7 mouse cellular contexts compared by ENCODE assay signal in the genomic region with DNA sequence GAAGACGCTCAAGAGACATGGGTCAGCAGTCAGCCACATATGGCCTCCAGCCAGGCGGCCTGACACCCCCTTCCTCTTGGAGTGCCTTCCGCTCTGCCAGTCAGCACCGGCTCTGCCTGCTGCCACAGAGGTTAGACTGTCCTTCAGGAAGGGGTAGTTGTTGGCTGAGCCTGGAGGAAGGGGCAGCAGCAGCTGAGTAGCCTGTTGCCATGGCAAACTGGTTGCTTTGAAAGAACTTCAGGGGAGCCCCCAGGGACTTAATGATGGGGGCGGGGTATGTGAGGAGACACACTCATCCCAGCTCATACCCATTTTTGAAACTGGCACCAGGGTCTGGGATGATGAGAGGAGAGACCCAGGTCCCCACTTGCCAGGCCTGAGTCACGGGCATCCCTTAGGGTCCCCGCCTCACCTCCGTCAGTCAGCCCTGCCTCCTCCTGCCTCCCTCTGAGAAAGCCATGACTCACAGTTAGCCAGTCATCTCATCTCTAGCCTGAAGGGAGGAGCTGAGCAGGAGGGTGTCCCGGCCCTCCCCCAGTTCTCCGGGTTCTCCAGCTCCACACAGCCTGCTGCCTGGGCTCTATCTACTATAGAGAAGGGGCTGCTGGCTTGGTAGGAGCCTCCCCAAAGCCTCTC. TPM values are rescaled to one million over a fixed set of nuclear protein-coding genes. Genes with fewer than 3 reads are reported as not detected.
DNase-seq lines count a peak whose midpoint lies in the region; ATAC-seq and TF ChIP-seq lines count a peak whose summit lies in the region.

No protein-coding gene starts in this region.

- peak in 1 of 2 experiments; percentile 53; a peak in 1 of 4 replicates for TF ChIP-seq POLR2A in MEL (IDR thresholded peaks at IDR 0.05; ENCODE audit: control insufficient read depth in 1 of 2, insufficient read depth in 1 of 2, low read depth in 1 of 2, low read length in 2 of 2, poor library complexity in 1 of 2)

- H3K4me1 ChIP-seq in MEL (ENCODE audit: control insufficient read depth in 1 of 2, insufficient read depth in 2 of 2, low read length in 2 of 2), result peaks cover 0 to 12% of the 10 kb centered on the region in 2 experiments; a peak in 3 of 4 replicates
- H3K4me1 ChIP-seq in embryonic facial prominence, embryonic 14.5 days (ENCODE audit: control insufficient read depth, insufficient read depth, low read length), result peaks cover 18% of the 10 kb centered on the region
- H3K4me1 ChIP-seq in heart, embryonic 15.5 days (replicated peaks), result peaks cover 56% of the 10 kb centered on the region

- ATAC-seq in embryonic facial prominence, embryonic 14.5 days (ENCODE audit: low read depth), result peak; percentile 75
- ATAC-seq in heart, embryonic 15.5 days (replicated peaks; ENCODE audit: insufficient number of reproducible peaks, insufficient read depth, low FRiP score, low read depth), result peak; percentile 68

- peak; percentile 93 for DNase-seq in 416B (ENCODE audit: low read depth)
- DNase-seq in MEL (ENCODE audit: low read depth, low spot score), result peak; percentile 77
- DNase-seq in embryonic facial prominence, embryonic 14.5 days (ENCODE audit: low spot score), result peak; percentile 47
- DNase-seq in kidney, postnatal 10 days, result peak; percentile 91
- DNase-seq in lung, postnatal 10 days, result peak; percentile 68
- peak; percentile 61 for DNase-seq in right cerebral cortex, postnatal 14 days

- peak overlapping the region; percentile 67 for H3K9ac ChIP-seq in MEL (ENCODE audit: control insufficient read depth, low read depth, low read length, poor library complexity, severe bottlenecking)
- no peak overlapping the region for H3K9ac ChIP-seq in embryonic facial prominence, embryonic 14.5 days (ENCODE audit: low read depth, low read length)
- H3K9ac ChIP-seq in heart, embryonic 15.5 days, result no peak overlapping the region

- H3K79me2 ChIP-seq in MEL (ENCODE audit: control insufficient read depth, insufficient read depth, low read length, poor library complexity), result peaks cover 3% of the 10 kb centered on the region

- no peak for TF ChIP-seq CTCF in MEL (IDR thresholded peaks at IDR 0.05 in 2 of 3, conservative IDR thresholded peaks at IDR 0.05 in 1 of 3; ENCODE audit: control insufficient read depth in 1 of 3, insufficient read depth in 1 of 3, low read depth in 2 of 3, low read length in 3 of 3, poor library complexity in 1 of 3, severe bottlenecking in 1 of 3)

- H3K4me2 ChIP-seq in embryonic facial prominence, embryonic 14.5 days (ENCODE audit: low read depth, low read length), result no peak overlapping the region
- peak overlapping the region; percentile 49 for H3K4me2 ChIP-seq in heart, embryonic 15.5 days

- H3K36me3 ChIP-seq in MEL (ENCODE audit: control insufficient read depth in 1 of 2, insufficient read depth in 2 of 2, low read length in 2 of 2), result peaks cover 0 to 2% of the 10 kb centered on the region in 2 experiments; a peak in 2 of 4 replicates
- H3K36me3 ChIP-seq in embryonic facial prominence, embryonic 14.5 days (ENCODE audit: control insufficient read depth, insufficient read depth, low read length), result no peaks in the 10 kb centered on the region
- no peaks in the 10 kb centered on the region for H3K36me3 ChIP-seq in heart, embryonic 15.5 days

- 19% methylated on average over 6 of the region's 10 CpGs for WGBS in embryonic facial prominence, embryonic 14.5 days
- 11% methylated on average over 10 of the region's 10 CpGs for WGBS in heart, embryonic 15.5 days

- TF ChIP-seq EP300 in MEL (IDR thresholded peaks at IDR 0.05; ENCODE audit: low read depth in 1 of 2, low read length in 2 of 2), result no peak

- no peaks in the 10 kb centered on the region for H3K9me3 ChIP-seq in MEL (replicated peaks; ENCODE audit: insufficient read depth, low read length)
- no peaks in the 10 kb centered on the region for H3K9me3 ChIP-seq in embryonic facial prominence, embryonic 14.5 days (ENCODE audit: control insufficient read depth, low read length)
- no peaks in the 10 kb centered on the region for H3K9me3 ChIP-seq in heart, embryonic 15.5 days (replicated peaks)

- H3K27me3 ChIP-seq in MEL (ENCODE audit: control insufficient read depth in 1 of 2, insufficient read depth in 2 of 2, low read length in 2 of 2), result no peaks in the 10 kb centered on the region
- no peaks in the 10 kb centered on the region for H3K27me3 ChIP-seq in embryonic facial prominence, embryonic 14.5 days (replicated peaks; ENCODE audit: control insufficient read depth, insufficient read depth, low read length)
- H3K27me3 ChIP-seq in heart, embryonic 15.5 days, result no peaks in the 10 kb centered on the region

- H3K4me3 ChIP-seq in MEL (ENCODE audit: control insufficient read depth in 1 of 2, insufficient read depth in 1 of 2, low read depth in 2 of 2, low read length in 2 of 2), result peak overlapping the region; percentile 56 to 83
- H3K4me3 ChIP-seq in embryonic facial prominence, embryonic 14.5 days (ENCODE audit: low read depth, low read length), result no peak overlapping the region
- peak overlapping the region; percentile 19; the same call in 1 of the 2 replicates for H3K4me3 ChIP-seq in heart, embryonic 15.5 days

- TF ChIP-seq RAD21 in MEL (IDR thresholded peaks at IDR 0.05; ENCODE audit: low read depth, low read length), result no peak

- H3K27ac ChIP-seq in MEL (ENCODE audit: control insufficient read depth, low read depth, low read length), result peak overlapping the region; percentile 44; the same call in 1 of the 2 replicates
- no peak overlapping the region for H3K27ac ChIP-seq in embryonic facial prominence, embryonic 14.5 days (replicated peaks; ENCODE audit: low read depth, low read length)
- peak overlapping the region; percentile 41; the same call in 1 of the 2 replicates for H3K27ac ChIP-seq in heart, embryonic 15.5 days

TF ChIP-seq in MEL, 35 proteins besides CTCF, POLR2A, EP300 and RAD21:
- TF ChIP-seq TBP (IDR thresholded peaks at IDR 0.05; ENCODE audit: low read depth, low read length) (peak; percentile 92), TCF12 (IDR thresholded peaks at IDR 0.05; ENCODE audit: low read depth, low read length) (no peak), KAT2A (conservative IDR thresholded peaks at IDR 0.05; ENCODE audit: low read depth, low read length) (no peak), NELFE (IDR thresholded peaks at IDR 0.05; ENCODE audit: low read depth, low read length) (peak; percentile 30; the same call in 1 of the 2 replicates), ZC3H11A (IDR thresholded peaks at IDR 0.05; ENCODE audit: low read depth, low read length) (no peak), UBTF (IDR thresholded peaks at IDR 0.05; ENCODE audit: borderline replicate concordance, insufficient read depth, low read depth, low read length) (peak; percentile 70; the same call in 1 of the 2 replicates), SMC3 (IDR thresholded peaks at IDR 0.05; ENCODE audit: low read depth, low read length) (no peak)
TF ChIP-seq in MEL: peak in this region for 3.

RNA-seq across cellular contexts. Expression of a gene that starts 9.4 kb away (rescaled TPM):
- total RNA-seq in MEL (2012; rRNA removed), result 4.2 and 7.2 TPM in 2 replicates
- polyA plus RNA-seq in MEL (2012; ENCODE audit: insufficient read depth in 1 of 2, insufficient read length in 2 of 2, low read depth in 1 of 2, low replicate concordance in 2 of 2, missing spikeins in 1 of 2), result 10 to 100 TPM in 1 of 2 experiments, not detected in 1; 33.2 TPM
- polyA plus RNA-seq in embryonic facial prominence, embryonic 14.5 days (2014; fragmentation: Nextera tagmentation; extraction: Ambion mirVana), result 16.3 and 18.8 TPM in 2 replicates
- polyA plus RNA-seq in heart, embryonic 15.5 days (2015; fragmentation: Nextera tagmentation; extraction: Ambion mirVana), result 4.6 and 21.3 TPM in 2 replicates

RNA-seq across cellular contexts. Expression of a gene that starts 33.5 kb away (rescaled TPM):
- total RNA-seq in MEL (2012; rRNA removed), result not detected in 2 replicates
- under 1 TPM in 1 of 2 experiments, not detected in 1; 0.08 TPM for polyA plus RNA-seq in MEL (2012; ENCODE audit: insufficient read depth in 1 of 2, insufficient read length in 2 of 2, low read depth in 1 of 2, low replicate concordance in 2 of 2, missing spikeins in 1 of 2)
- polyA plus RNA-seq in embryonic facial prominence, embryonic 14.5 days (2014; fragmentation: Nextera tagmentation; extraction: Ambion mirVana), result 3.3 and 3.6 TPM in 2 replicates
- 2.6 and 5.2 TPM in 2 replicates for polyA plus RNA-seq in heart, embryonic 15.5 days (2015; fragmentation: Nextera tagmentation; extraction: Ambion mirVana)
